Mouse (Mus musculus): ENCODE data around the gene Gpr87. TPM values are rescaled to one million over a fixed set of nuclear protein-coding genes. Genes with fewer than 3 reads are reported as not detected.
"Not testable (repeated sequence)": the region's sequence is repeated elsewhere in the genome, so short reads cannot be mapped to it uniquely, and the experiment has no call there.

The Gpr87 gene
- total RNA-seq, 2 experiments from 2014 or later, result not detected

GRCm38 (mm10) chr3:59187336-59187735, 7.6 kb downstream of the Gpr87 start:
- DNase-seq, result no peak

GRCm38 (mm10) chr3:59185662-59186061, 9.2 kb downstream of the Gpr87 start:
- no peak for DNase-seq

GRCm38 (mm10) chr3:59182129-59182528, 12.8 kb downstream of the Gpr87 start:
- DNase-seq, result no peak

GRCm38 (mm10) chr3:59181134-59181533, 13.8 kb downstream of the Gpr87 start:
- DNase-seq, result no peak

GRCm38 (mm10) chr3:59176871-59177270, 18.0 kb downstream of the Gpr87 start:
- DNase-seq, result no peak

GRCm38 (mm10) chr3:59175234-59175633, 19.7 kb downstream of the Gpr87 start:
- no peak for DNase-seq

- DNase-seq, result no peak
These were observed 20.3 kb downstream of the Gpr87 start for GRCm38 (mm10) chr3:59174426-59175154.

- DNase-seq, result no peak
These were observed 24.8 kb downstream of the Gpr87 start for GRCm38 (mm10) chr3:59169921-59170627.

GRCm38 (mm10) chr3:59169215-59169614, 25.7 kb downstream of the Gpr87 start:
- no peak for DNase-seq

- DNase-seq, result no peak
These were observed 26.4 kb downstream of the Gpr87 start for GRCm38 (mm10) chr3:59168476-59168875.

- no peak for DNase-seq
These were observed 27.4 kb downstream of the Gpr87 start for GRCm38 (mm10) chr3:59167417-59168054.

- no peak for DNase-seq
These were observed 34.4 kb downstream of the Gpr87 start for GRCm38 (mm10) chr3:59160465-59160864.

GRCm38 (mm10) chr3:59157048-59157447, 37.9 kb downstream of the Gpr87 start:
- DNase-seq, result no peak

- no peak for DNase-seq
These were observed 39.5 kb downstream of the Gpr87 start for GRCm38 (mm10) chr3:59155404-59155803.

- no peak for DNase-seq
These were observed 40.0 kb downstream of the Gpr87 start for GRCm38 (mm10) chr3:59154888-59155287.

- DNase-seq, result no peak
These were observed 41.5 kb downstream of the Gpr87 start, which contains the start of gene P2ry14 for GRCm38 (mm10) chr3:59153424-59153823. P2ry14 (minus strand) TSS chr3:59153618.

- no peak for DNase-seq
These were observed 44.3 kb downstream of the Gpr87 start for GRCm38 (mm10) chr3:59150624-59151023.

- no peak for DNase-seq
These were observed 45.3 kb downstream of the Gpr87 start for GRCm38 (mm10) chr3:59149646-59150045.

- no peak for DNase-seq
These were observed 49.7 kb downstream of the Gpr87 start for GRCm38 (mm10) chr3:59145194-59145593.

GRCm38 (mm10) chr3:59141507-59142305, 53.2 kb downstream of the Gpr87 start:
- no peak for DNase-seq

- not testable (repeated sequence) for DNase-seq
These were observed 54.0 kb downstream of the Gpr87 start for GRCm38 (mm10) chr3:59140941-59141340.

- no peak for DNase-seq
These were observed 54.8 kb downstream of the Gpr87 start for GRCm38 (mm10) chr3:59140115-59140514.

- no peak for DNase-seq
These were observed 55.3 kb downstream of the Gpr87 start for GRCm38 (mm10) chr3:59139651-59140051.

Measured in layer of hippocampus, postnatal 36 days (tissue).